Mouse (Mus musculus): ENCODE results near the gene Peli2.

The Peli2 gene

GRCm38 (mm10) chr14:48189330-48189729 is 68.7 kb downstream of the Peli2 start:
- peak; percentile 18 for DNase-seq (ENCODE audit: low read depth, low spot score)

DNA sequence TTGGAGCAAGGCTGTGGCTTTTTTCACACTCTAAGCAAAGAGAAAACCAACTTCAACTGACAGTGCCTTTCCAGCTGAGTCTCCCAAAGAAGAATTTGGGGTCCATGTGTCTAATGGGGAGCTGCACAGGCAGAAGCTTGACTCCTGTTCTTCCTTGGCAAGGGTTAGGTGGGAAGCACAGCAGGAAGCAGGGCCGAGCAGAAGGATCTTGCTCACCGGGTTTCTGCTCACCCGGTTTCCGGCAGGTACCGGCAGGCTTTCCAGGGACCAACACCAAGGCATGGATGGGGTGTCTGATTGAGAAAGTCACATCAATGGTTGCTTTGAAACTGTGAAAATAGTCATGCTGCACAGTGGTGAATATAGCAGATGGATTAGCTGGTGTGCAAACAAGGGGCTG is 70.3 kb downstream of the Peli2 start:
- DNase-seq (ENCODE audit: low read depth, low spot score), result no peak

GRCm38 (mm10) chr14:48191925-48192324 is 71.3 kb downstream of the Peli2 start:
- DNase-seq (ENCODE audit: low read depth, low spot score), result peak; percentile 64

DNA sequence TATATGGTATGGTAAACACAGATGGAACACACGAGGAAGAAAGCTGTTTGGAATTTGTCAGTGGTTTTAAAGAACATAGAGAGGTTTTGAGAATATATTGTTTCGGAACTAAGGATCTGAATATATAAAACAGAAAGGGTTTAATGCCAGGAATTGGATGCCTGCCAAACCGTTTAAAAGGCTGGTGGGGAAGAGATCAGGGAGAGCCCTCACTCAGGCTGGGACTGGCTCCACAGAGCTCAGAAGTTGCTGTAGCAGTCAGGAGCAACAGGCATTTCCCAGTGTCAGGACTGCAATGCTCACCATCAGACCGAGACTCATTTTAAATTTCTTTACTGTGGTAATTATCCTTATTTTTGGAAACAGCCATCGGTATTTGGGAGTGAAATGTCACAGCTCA is 76.2 kb downstream of the Peli2 start:
- no peak for DNase-seq (ENCODE audit: low read depth, low spot score)

DNA sequence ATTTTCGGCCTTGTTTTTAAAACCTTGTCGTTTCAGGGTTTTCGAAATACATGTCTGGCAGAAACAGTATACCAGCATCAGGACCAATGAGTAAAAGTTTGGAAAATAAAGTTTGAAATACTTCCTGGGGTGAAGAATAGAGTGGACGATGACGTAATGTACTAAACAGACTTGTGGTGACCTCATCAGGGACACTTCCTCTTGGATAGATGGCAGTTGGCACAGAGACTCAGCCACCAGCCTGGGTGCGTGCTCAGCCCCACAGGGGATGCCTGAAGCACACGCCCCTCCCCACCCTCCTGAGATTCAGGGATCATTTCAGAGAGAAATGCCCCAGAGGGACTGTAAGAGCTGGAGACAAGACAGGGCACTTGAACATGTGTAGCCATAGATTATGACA is 76.7 kb downstream of the Peli2 start:
- DNase-seq (ENCODE audit: low read depth, low spot score), result no peak

GRCm38 (mm10) chr14:48198190-48198954 is 77.7 kb downstream of the Peli2 start:
- no peak for DNase-seq (ENCODE audit: low read depth, low spot score)

GRCm38 (mm10) chr14:48198957-48199356 is 78.3 kb downstream of the Peli2 start:
- DNase-seq (ENCODE audit: low read depth, low spot score), result no peak

DNA sequence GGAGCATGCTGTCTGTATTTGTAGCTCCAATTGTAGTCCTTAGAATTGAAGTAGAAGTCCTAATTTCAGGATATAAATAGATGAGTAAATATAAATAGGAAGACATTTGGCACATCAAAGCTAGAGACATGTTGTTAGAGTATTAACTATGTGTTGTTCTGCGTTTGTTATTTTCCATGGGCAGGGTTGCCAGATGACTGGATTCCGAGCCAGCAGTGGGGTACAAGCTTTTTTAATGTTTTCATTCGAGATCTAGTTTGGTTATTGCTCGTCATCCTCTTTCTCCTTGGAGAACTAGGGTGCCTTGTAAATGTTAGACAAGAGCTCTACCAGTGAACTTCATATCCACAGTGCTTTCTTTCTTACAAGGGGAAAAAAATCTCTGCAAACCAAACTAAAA is 78.9 kb downstream of the Peli2 start:
- no peak for DNase-seq (ENCODE audit: low read depth, low spot score)

GRCm38 (mm10) chr14:48200291-48200690 is 79.7 kb downstream of the Peli2 start:
- DNase-seq (ENCODE audit: low read depth, low spot score), result no peak

- DNase-seq (ENCODE audit: low read depth, low spot score), result no peak
Measured at GRCm38 (mm10) chr14:48200788-48201187, 80.2 kb downstream of the Peli2 start.

DNA sequence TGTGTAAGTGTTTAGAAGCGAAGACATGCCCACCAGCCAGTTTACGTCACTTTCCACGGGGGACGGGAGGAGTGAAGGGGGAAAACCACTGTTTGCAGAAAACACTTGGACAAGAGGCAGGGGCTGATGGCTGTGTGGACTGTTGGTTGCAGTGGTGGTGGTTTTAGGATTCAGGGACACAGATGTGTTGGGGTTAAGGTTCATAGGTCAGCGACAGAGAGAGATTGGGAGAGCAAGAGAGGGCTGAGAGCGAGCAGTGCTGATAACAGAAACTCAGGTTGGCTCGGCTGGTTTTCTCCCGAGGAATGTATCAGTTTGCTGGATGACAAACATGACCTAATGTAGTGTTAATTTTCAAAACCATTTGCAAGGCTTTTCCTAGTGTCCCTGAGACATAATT is 80.8 kb downstream of the Peli2 start:
- no peak for DNase-seq (ENCODE audit: low read depth, low spot score)

GRCm38 (mm10) chr14:48202096-48203036 is 81.7 kb downstream of the Peli2 start:
- no peak for DNase-seq (ENCODE audit: low read depth, low spot score)

DNA sequence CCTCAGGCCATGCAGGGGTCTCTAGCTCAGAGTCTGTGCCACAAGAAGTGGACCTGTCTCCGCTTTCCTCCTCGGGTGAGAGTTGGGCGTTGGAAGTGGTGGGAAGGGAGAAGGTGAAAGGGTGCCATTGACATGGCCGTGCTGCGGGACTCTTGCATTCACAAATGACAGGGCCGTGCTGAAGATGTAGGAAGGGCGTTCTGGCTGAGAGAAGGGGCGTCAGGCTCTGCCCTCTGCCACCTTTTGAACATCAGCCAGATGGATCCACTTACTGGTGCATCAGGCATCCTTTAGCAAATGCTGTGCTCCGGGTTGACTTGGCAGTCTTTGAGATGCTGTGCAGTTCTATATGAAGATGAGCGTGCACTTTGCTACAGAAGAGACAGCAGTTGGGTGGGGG is 84.4 kb downstream of the Peli2 start:
- no peak for DNase-seq (ENCODE audit: low read depth, low spot score)

DNA sequence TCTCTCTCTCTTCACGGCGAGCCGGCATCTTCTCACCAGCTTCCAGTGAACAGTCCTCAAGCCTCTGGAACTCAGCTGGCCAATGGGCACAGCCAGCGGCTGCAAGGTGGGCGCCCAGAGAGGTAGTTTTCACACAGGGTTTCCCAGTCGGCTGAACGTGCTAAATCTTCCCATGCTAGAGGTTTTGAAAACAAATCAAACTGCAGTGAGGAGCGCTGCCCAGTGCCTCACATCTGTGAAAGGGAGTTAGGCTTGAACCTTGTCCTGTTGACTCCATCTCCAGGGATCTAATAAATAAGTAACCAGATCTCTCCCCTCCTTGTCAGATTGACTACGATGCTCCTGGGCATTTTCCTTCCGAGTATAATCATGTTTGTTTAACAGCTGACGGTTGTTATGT is 85.0 kb downstream of the Peli2 start:
- DNase-seq (ENCODE audit: low read depth, low spot score), result no peak

DNA sequence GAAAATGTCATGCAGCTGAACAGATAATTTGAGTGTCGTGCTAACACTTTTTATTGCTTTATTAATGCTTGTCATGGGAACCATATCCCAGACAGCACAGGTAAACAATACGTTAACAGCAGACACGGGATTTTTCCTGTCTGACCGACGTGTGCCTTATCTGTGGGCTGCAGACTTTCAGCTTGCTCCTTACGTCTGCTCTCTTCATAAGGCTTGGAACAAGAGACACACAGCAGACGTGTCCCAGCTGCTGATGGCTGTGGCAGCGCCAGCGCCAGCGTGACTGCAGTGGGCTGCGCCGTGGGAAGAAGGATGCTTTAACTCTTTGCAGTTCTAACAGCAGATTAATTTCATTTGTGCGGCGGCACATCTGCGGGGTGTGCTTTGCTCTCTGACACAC is 86.5 kb downstream of the Peli2 start:
- DNase-seq (ENCODE audit: low read depth, low spot score), result no peak

DNA sequence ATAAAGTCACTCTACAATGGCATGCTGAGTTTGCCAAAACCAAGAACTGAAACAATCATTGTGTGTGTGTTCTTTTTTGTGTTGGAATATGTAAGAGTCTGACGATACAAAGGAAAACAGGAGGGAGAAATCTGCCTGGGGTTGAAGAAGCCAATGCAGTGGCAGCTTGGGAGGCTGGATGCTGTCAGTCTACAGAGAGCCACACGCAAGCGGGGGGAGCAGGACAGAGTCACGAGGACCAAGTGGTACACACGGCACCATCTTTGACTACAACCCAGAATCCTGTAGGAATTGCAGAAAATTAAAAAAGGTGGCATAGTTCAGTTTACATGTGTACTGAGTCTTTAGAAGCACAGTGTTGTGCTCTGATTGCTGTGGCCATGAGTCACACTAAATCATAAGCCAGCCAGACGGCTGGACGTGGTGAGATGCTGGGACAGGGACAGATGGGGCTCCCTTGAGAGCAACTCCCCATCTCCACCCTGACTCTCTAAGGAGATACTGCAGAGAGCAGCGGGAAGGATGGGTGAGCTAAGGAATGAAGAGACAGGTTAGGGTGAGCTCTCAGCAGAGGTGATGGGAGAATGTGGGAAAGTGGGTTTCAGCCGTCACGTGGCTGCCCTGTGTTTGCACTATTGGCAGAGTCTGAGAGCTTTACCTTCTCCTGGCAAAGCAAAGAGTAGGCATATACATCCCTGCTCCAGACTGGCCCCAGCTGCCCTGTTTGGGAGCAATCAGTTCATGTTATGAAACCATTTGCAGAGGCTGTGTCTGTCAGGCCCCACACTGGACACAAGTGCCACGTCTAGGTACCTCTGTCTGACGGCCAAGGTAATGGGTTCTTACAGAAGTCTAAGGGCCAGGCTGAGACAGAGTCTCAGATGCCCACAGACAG is 87.4 kb downstream of the Peli2 start:
- no peak for DNase-seq (ENCODE audit: low read depth, low spot score)

DNA sequence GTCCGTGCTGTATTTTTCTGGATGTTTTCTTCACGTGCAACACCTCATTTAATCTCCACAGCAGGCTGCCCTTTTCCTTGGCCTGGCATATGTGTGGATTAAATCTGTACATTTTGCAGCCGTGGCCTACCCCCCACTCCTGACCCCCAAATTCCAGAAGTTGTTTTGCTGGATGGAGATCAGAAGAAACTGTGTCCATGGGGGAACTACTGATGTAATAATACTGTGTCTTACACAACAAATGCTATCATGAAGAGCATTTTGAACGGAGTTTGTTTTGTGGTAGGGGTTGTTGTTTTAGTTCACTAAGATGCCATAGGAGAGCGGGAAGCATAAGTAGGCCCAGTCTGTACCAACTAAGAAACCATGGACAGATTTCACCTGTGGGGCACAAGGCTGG is 88.8 kb downstream of the Peli2 start:
- no peak for DNase-seq (ENCODE audit: low read depth, low spot score)

DNA sequence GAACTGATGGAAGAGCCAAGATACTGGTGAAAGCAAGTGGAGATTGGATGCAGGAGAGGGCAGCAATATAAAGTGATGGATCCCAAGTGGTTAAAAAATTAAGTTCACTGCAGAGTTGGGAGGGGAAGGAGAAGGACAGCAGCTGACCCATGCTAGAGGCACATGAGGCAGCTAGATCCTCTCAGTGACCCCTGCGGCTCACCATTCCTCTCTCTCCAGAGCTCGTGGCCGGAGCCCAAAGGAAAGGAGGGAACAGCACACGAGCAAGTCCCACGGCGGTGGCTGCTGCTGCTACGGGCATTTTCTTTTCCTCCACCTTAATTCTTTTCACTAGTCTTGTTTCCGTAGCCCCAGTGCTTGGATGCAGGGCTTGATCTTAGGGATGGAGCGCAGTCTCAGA is 89.5 kb downstream of the Peli2 start:
- no peak for DNase-seq (ENCODE audit: low read depth, low spot score)

GRCm38 (mm10) chr14:48211526-48211925 is 90.9 kb downstream of the Peli2 start:
- DNase-seq (ENCODE audit: low read depth, low spot score), result no peak

- no peak for DNase-seq (ENCODE audit: low read depth, low spot score)
Measured at GRCm38 (mm10) chr14:48212839-48213238, 92.2 kb downstream of the Peli2 start.

DNA sequence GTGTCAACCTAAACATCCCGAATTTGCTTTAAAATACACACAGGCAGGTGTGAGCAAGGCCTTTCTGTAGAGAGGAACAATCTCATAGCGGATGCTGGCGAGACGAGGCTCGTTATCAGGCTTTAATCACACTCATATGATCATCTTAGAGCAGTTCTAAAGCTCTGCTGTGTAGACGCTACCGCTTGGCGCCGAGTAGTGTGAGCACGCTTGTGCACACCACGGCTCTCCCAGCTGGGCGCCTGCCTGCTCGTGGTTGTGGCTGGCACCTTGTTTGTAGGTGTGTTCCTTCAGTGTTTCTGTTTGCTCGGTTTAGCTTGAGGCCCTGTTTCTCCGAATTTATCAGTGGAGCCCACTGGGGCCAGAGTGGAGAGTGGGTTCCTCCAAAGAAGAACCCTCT is 93.0 kb downstream of the Peli2 start:
- no peak for DNase-seq (ENCODE audit: low read depth, low spot score)

DNA sequence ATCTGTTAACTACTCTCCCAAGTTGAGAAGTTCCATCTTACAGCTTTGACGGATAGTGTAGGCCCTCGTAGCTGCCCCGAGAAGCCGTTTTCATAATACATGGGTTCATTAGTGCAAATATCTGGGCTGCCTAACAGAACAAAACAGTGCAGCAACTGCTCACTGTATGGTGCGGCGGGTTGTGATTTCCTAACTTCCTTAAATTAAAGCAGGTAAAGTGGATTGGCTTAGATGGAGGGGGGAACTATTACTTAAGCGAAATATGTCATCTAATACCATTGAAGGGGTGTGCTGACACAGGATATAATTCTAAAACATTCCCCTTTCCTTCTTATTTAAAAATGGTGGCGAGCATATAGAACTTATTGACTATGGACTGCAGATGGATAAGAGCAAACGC is 101.4 kb downstream of the Peli2 start:
- DNase-seq (ENCODE audit: low read depth, low spot score), result no peak

Measured in ZHBTc4 (cell line).